Mouse (Mus musculus) adrenal gland, postnatal 14 days (tissue): ENCODE measurements around the gene Ccl11. TPM values are rescaled to one million over a fixed set of nuclear protein-coding genes. Genes with fewer than 3 reads are reported as not detected.

Experiments used
- total RNA-seq: library from RNA; stranded (reverse); gene quantifications from 2 replicates; pipeline ENCODE4 v1.2.3, GENCODE M21; 2021

Ccl11 gene
- total RNA-seq, 1 experiment from 2014 or later = 5.1 TPM

Other genes starting within 250 kb of the Ccl11 start
- not detected in 2 replicates for gene 5530401A14Rik, start 197.2 kb upstream of the Ccl11 start, total RNA-seq
- gene Asic2, start 89.4 kb upstream of the Ccl11 start, total RNA-seq = 1.7 and 2.7 TPM in 2 replicates
- gene Ccl2, start 22.3 kb upstream of the Ccl11 start, total RNA-seq = 1.4 and 1.9 TPM in 2 replicates
- gene Gm17268, start 19.3 kb upstream of the Ccl11 start, total RNA-seq = not detected in 2 replicates
- not detected in 2 replicates for gene Ccl7, start 12.1 kb upstream of the Ccl11 start, total RNA-seq
- gene Ccl12, start 44.0 kb downstream of the Ccl11 start, total RNA-seq = 1.1 TPM in 1 of 2 replicates, not detected in the other
- not detected in 2 replicates for gene Ccl8, start 57.4 kb downstream of the Ccl11 start, total RNA-seq
- not detected in 2 replicates for gene Ccl1, start 247.9 kb downstream of the Ccl11 start, total RNA-seq